Mouse (Mus musculus) spleen, adult 12 weeks (tissue): ENCODE measurements at regions not wholly inside any gene's neighbourhood (a gene's known extent, or its start where the extent isn't known, plus 50 kb on each side); places are given as distances from the start of the nearest gene placed in this dataset.

Experiments
- DNase-seq: peaks from one replicate; pipeline ENCODE4 v3.0.0; 2022; ENCODE audit warnings: low spot score

- no peak for DNase-seq
Measured at GRCm38 (mm10) chr15:38608207-38608870, 1183.0 kb downstream of the 4930447A16Rik start.

GRCm38 (mm10) chr15:38609522-38609921, 1184.2 kb downstream of the 4930447A16Rik start:
- no peak for DNase-seq
